Mouse (Mus musculus): Measurements from ENCODE around the gene Dbn1.

Dbn1 gene

DNA sequence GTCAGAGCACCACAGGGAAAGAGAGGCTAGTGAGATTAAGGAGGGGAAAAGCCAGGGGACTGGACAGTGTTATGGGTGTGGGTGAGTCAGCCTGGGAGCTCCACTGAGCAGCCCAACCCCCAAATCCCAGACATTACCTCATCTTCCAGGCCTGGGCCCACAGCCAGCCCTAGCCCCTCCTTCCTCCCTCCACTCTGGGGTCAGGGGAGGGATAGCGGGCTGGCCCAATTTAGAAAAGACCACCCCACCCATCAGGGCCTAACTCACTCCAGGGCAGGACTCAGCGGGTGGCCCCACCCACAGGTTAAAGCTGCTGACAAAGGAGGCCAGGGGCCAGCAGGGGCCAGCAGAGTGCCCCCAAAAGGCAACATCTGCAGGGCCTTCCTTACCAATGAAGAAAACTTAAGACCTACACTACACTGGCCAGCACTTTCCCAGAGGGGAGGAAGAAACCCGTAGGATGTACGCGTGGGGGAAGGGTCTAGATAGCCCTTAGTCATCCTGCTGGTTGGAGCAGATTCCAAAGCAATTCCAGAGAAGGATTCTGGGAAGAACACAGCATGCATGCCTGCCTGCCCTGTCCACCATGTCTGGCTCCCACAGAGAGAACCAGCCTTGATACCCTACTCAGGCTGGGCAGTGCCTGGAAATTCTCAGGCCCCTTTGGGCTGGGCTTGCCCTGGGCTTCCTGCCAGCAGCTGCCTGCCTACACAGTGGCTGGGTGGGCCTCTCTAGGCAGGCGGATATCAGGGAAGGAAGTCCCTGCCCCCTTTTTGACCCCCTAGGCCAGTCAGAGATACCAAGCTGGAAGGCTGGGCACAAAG lies 23.0 kb upstream of the Dbn1 start:
- DNase-seq (ENCODE audit: low read depth) = peak; percentile 91

GRCm38 (mm10) chr13:55510332-55510667 lies 22.4 kb upstream of the Dbn1 start:
- DNase-seq (ENCODE audit: low read depth) = peak; percentile 90

GRCm38 (mm10) chr13:55508531-55508930 lies 20.6 kb upstream of the Dbn1 start:
- no peak for DNase-seq (ENCODE audit: low read depth)

- DNase-seq (ENCODE audit: low read depth) = no peak
Measured at GRCm38 (mm10) chr13:55507877-55508276, 20.0 kb upstream of the Dbn1 start.

- no peak for DNase-seq (ENCODE audit: low read depth)
Measured at GRCm38 (mm10) chr13:55506697-55507096, 18.8 kb upstream of the Dbn1 start.

- DNase-seq (ENCODE audit: low read depth) = no peak
Measured at GRCm38 (mm10) chr13:55505810-55506209, 17.9 kb upstream of the Dbn1 start.

- DNase-seq (ENCODE audit: low read depth) = no peak
Measured at GRCm38 (mm10) chr13:55504390-55504789, 16.5 kb upstream of the Dbn1 start.

DNA sequence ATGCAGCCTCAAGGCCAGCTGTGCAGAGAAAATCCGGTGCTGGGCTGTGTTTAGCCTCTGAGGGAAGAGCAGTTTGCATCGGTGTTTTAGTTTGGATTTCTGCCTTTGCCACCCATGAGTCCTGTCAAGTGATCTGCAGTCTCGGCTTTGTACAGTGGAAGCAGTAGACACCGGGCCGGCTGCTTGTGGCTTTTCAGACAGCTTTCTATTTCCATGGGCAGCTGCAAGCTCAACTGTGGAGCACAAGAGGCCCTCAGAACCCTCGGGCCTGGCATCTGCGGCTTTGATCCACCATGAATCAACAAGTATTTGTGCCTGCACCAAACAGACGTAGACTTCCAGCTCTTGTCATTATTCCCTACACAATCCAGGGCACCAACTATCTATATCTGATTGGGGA lies 14.5 kb upstream of the Dbn1 start:
- no peak for DNase-seq (ENCODE audit: low read depth)

DNA sequence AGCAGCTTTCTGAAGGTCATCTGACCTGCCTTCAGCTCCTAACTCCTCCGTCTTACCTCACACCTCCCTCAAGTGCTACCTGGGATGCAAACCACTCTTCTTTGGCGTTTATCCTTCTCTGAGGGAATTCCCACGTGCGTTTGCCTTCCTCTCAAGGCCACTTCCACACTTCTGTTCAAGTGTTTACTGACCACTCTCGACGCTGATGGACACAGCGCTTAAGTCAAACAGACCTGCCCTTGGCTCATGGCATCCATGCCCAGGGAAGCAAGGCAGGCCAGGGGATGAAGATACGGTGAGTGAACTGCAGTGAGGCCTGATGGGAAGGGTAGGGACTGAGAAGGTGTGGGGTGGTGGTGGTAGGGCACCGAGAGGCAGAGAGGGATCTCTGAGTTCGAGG lies 12.7 kb upstream of the Dbn1 start:
- no peak for DNase-seq (ENCODE audit: low read depth)

DNA sequence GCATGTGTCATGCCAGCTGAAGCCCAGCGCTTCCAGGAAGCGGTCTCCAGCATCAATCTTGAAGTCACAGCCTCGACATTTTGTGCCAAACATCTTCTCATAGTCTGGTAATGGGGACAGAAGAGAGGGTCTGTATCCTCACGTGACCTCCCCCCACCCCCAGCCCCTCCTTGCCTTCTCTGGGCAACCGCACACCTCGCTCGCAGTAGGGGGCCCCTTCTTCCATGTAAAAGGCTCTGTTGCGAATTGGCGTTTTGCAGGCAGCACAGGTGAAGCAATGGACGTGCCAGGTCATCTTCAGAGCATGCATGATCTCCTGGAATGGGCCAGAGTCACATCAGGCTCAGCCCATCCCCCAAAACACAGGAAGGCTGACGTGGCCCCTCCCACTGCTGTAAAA lies 11.0 kb upstream of the Dbn1 start:
- DNase-seq (ENCODE audit: low read depth) = no peak

DNA sequence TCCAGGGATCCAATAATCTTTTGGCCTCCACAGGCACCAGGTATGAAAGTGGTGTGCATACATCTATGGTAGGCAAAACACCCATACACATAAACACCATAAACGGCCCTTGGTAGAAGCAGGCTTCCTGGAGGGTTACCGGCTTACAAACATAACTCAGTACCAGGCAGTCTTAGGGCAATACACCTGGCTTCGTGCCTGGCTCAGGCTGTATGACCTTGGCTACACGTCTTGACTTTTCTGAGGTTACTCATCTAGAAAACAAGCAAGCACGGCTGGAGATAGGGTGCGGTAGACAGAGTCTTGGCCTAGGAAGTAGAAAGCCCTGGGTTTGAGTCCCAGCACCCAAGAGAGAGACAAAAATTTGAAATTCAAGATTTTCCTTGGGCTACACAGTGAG lies 8.8 kb upstream of the Dbn1 start:
- DNase-seq (ENCODE audit: low read depth) = no peak

DNA sequence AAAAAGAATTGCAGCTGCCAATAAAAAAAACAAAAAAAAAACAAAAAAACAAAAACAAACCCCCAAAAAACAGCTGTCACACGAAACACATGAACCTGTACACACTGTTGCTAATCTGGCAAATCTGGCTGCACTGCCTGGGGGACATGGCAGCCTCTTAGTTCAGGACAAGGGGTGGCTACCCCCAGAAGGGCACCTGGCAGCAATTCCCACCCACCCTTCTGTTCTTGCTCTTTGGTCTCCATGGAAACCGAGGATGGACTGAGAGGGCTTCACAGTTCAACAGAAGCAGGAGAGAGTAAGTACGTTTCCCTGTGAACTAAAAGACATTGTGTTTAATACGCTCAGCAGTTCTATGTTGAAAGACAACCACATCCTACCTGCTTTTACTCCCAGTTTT lies 7.8 kb upstream of the Dbn1 start:
- DNase-seq (ENCODE audit: low read depth) = no peak

- no peak for DNase-seq (ENCODE audit: low read depth)
Measured at GRCm38 (mm10) chr13:55494883-55495621, 7.1 kb upstream of the Dbn1 start.

DNA sequence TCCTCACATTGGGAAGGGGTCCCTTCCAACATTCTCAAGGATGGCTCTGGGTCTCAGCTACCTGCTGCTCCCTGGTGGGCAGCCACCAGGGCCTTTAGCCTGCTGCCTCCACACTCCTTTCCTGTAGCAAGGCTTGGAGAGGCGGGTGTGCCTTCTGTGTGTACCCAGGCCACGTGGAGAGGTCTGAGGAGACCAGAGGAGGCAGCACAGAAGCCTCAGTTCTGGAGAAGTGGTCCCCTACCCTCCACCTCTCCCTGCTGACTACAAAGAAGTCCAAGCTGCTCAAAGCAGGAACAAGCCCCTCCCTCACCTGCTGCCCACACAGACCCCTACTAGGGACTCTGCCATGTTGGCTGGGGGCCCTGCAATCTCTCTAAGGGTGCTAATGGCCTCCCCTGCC lies 6.3 kb upstream of the Dbn1 start:
- no peak for DNase-seq (ENCODE audit: low read depth)

DNA sequence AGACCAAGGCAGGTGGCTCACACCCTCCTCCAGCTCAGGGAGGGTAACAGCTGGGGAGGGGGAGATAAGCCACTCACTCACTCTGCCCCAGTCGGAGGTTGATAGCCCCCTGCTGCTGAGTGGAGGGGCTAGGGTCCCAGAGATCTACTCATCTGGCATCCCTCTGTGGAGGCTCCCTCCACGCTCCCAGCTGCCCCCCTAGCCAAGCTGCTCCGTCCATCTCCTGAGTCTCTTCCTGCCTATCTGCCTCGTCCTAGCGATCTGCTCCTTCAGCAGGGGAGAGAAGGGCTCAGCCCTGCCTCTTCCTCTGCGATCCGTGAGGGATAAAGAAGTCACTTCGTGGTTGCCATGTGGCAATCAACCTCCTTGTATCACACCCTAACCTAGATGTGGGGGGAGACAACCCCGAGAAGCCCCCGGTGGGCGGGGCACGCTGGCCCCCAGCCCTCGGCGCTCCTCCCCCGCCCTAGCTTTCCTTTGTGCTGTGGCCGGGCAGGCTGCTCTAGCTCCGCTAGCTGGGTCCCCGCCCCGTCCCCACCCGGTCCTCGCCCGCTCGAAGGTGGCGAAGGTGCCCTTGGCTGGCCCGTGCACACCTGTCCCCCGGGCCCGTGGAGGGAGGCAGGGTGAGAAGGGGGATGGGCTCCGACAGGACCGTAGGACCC lies 864 bp downstream of the Dbn1 start:
- no peak for DNase-seq (ENCODE audit: low read depth)

- DNase-seq (ENCODE audit: low read depth) = no peak
Measured at GRCm38 (mm10) chr13:55486029-55486794, 1.7 kb downstream of the Dbn1 start.

DNA sequence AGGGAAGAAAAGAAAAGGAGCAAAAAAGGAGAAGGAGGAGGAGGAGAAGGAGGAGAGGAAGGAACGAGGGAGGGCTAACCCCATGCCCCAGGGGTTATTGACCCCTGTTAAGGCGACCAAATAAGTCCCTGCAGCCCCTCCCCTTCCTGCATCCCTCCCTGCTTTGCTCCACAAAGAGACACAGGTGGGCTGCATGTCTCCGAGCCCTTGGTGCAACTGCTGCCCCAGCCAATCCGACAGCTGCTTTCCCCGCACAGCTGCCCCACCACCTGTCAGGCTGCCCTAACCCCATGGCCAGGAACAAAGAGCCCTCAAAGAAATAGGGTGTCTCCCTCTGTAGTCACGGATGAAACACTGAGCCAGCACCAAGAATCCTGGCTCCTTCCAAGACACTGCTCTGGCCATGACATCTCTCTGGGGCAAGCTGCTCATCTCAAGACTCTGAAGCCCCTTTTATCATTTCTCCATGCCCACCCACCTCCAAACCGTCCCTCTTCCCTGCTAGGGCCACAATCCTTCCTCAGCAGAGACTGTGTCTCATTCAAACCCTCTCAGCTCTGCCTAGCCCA lies 3.3 kb downstream of the Dbn1 start:
- no peak for DNase-seq (ENCODE audit: low read depth)

GRCm38 (mm10) chr13:55483593-55483992 lies 4.3 kb downstream of the Dbn1 start:
- no peak for DNase-seq (ENCODE audit: low read depth)

- no peak for DNase-seq (ENCODE audit: low read depth)
Measured at GRCm38 (mm10) chr13:55483071-55483470, 4.8 kb downstream of the Dbn1 start.

- no peak for DNase-seq (ENCODE audit: low read depth)
Measured at GRCm38 (mm10) chr13:55482542-55482941, 5.4 kb downstream of the Dbn1 start.

- no peak for DNase-seq (ENCODE audit: low read depth)
Measured at GRCm38 (mm10) chr13:55479929-55480328, 8.0 kb downstream of the Dbn1 start.

DNA sequence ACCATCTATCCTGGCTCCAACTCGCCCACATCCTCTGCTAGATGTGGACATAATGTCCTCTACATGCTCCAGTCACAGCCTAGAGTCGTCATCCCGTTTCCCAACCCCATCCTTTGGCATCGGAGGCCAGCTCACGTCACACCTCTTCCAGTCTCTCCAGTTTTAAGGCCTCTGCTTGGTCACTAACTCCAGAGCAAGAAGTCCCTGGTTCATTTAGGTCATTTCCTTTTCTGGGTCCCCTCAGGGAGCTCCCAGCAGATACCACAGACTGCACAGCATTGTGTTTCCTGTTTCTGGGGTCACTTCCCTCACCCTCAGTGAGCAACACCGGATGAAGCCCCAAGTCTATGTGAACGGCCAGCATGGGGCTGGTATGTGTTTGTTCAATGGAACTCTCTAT lies 8.9 kb downstream of the Dbn1 start:
- peak; percentile 71 for DNase-seq (ENCODE audit: low read depth)

Measured in 416B (cell line).